Mouse (Mus musculus): ENCODE data around the gene Coil.

Coil gene

GRCm38 (mm10) chr11:88970202-88970732, at the start of gene Coil:
Gene Coil (plus strand): TSS chr11:88970252.
- no peak for DNase-seq

- no peak for DNase-seq
Measured at GRCm38 (mm10) chr11:88926566-88926965, 43.5 kb upstream of the Coil start.

- no peak for DNase-seq
Measured at GRCm38 (mm10) chr11:88931692-88932530, 38.1 kb upstream of the Coil start.

GRCm38 (mm10) chr11:88933030-88933429, 37.0 kb upstream of the Coil start:
- no peak for DNase-seq

GRCm38 (mm10) chr11:88934089-88935000, 35.7 kb upstream of the Coil start:
- peak; percentile 45 for DNase-seq

GRCm38 (mm10) chr11:88937886-88938285, 32.2 kb upstream of the Coil start:
- no peak for DNase-seq

- DNase-seq: no peak
Measured at GRCm38 (mm10) chr11:88938770-88939169, 31.3 kb upstream of the Coil start.

GRCm38 (mm10) chr11:88939634-88940033, 30.4 kb upstream of the Coil start:
- peak; percentile 14 for DNase-seq

GRCm38 (mm10) chr11:88941489-88941888, 28.6 kb upstream of the Coil start:
- no peak for DNase-seq

- no peak for DNase-seq
Measured at GRCm38 (mm10) chr11:88945971-88946585, 24.0 kb upstream of the Coil start.

- no peak for DNase-seq
Measured at GRCm38 (mm10) chr11:88948896-88949295, 21.2 kb upstream of the Coil start.

- DNase-seq: no peak
Measured at GRCm38 (mm10) chr11:88949802-88950639, 20.0 kb upstream of the Coil start.

- DNase-seq: no peak
Measured at GRCm38 (mm10) chr11:88950640-88951250, 19.3 kb upstream of the Coil start.

GRCm38 (mm10) chr11:88951576-88951975, 18.5 kb upstream of the Coil start:
- no peak for DNase-seq

- no peak for DNase-seq
Measured at GRCm38 (mm10) chr11:88952117-88952516, 17.9 kb upstream of the Coil start.

GRCm38 (mm10) chr11:88953582-88953981, 16.5 kb upstream of the Coil start:
- no peak for DNase-seq

- DNase-seq: no peak
Measured at GRCm38 (mm10) chr11:88954803-88955202, 15.2 kb upstream of the Coil start.

GRCm38 (mm10) chr11:88955217-88955969, 14.7 kb upstream of the Coil start, which contains the start of gene Scpep1:
Gene Scpep1 (minus strand): TSS chr11:88955465.
- peak; percentile 94 for DNase-seq

- DNase-seq: no peak
Measured at GRCm38 (mm10) chr11:88958851-88959250, 11.2 kb upstream of the Coil start.

- DNase-seq: no peak
Measured at GRCm38 (mm10) chr11:88966881-88967361, 3.1 kb upstream of the Coil start, which contains the start of gene Elobl. Gene Elobl (minus strand): TSS chr11:88966931.
